Mouse (Mus musculus): ENCODE measurements around the gene Rgl1.

- TF ChIP-seq CTCF (IDR thresholded peaks at IDR 0.05; ENCODE audit: extremely low read depth, insufficient read depth, insufficient read length, insufficient replicate concordance) (no peak), POLR2A (IDR thresholded peaks at IDR 0.05; ENCODE audit: low read depth, low read length) (no peak)
These were observed 178.7 kb downstream of the Rgl1 start for GRCm38 (mm10) chr1:152587431-152587830.
